Mouse (Mus musculus): ENCODE data around the gene Itprid2.

The Itprid2 gene

DNA sequence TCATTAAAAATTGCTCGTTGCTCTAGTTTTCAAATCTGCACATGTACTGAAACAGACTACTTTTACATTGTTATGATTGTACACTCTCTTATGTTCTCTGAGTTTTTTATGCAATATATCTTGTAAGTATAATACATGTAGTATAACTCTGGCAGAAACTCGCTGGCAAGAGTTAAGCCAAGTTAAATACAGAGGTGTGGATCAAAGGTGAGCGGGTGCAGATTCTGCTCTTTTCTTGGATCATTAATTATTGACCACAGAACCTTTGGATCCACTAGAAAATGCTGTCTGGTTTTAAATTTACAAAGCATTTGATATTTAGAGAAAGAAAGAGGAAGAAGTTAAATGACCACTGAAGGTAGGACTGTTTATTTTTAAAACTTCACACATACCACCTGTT is 16.5 kb downstream of the Itprid2 start:
- peak; percentile 48 for DNase-seq

DNA sequence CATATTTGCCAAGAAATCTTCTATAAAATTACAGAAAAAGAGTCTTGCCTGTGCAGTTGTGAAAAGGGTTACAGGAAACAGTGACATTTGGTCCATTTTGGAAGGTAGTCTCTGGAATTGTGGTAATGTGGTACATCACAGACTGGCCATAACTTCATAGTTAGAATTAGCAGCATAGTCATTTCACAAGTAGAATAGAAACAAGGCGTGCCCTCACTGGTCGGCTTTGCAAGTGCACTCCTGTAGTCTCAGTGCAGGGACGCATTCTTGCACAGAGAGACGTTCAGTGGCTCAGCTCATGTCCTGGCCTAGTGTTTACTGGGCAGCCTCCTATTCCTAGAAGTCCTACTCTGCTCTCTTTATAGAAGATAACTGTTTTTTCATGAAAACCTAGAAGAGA is 17.4 kb downstream of the Itprid2 start:
- DNase-seq = no peak

DNA sequence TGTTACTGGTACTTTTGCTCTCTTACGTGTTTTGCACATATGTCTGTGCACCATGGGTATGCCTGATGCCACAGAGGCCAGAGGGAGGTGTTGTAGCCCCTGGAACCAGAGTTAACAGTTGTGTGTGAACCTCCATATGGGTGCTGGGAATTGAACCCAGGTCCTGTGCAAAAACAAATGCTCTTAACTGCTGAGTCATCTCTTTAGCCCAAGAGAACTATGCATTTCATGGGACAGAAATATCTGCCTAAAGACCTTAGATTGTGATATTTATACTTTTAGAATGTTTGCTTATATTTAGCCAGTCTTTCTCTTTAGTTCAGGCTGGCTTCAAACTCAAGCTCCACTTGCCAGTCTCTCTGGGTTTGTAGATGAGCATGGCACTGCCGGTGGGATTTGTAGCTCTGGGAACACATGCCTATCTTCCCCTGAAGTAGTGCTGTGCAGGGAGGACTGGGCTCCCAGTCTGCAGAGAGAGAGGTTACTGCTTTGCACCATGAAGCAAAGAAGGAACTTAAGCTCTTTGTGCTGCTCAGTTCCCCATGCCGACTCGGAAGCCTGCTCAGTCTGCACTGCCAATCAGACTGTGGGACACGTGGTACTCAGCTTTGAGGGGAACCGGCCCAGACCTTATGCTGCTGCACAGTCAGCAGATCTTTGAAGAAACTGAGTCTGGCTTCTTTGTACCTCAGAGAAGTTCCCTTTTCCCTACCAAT is 18.1 kb downstream of the Itprid2 start:
- no peak for DNase-seq

DNA sequence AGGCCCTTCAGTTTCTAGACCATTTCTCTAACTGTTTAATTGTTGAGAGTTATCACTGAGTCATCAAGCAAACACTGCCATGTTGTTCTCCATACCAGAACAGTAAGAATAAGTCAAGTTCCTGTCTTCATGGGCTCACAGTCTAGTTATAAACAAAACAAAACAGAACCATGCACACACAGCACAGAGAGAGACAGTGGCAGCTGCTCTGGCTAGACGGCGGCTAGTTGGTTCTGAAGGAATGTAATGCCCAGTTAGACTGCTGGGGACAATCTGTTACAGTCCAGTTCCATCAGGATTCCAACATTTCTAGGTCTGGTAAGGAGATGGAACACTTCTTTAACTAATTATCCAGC is 18.6 kb downstream of the Itprid2 start:
- no peak for DNase-seq

DNA sequence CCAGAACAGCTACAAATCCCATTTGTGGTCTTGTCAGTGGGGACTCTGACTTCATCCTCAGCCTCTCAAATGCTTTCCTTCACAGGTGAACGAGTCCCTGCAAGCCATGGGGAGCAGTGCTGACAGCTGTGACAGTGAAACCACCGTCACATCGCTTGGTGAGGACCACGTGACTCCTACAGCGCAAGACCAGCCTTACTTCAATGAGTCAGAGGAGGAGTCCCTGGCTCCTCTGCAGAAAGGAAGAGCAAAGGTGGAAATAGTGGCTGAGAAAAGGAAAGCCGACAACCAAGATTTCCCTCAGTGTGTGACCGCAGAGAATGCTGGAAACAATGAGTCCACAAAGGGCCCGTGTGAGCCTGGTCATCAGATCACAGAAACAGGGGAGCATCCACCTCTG is 21.9 kb downstream of the Itprid2 start:
- DNase-seq = no peak

DNA sequence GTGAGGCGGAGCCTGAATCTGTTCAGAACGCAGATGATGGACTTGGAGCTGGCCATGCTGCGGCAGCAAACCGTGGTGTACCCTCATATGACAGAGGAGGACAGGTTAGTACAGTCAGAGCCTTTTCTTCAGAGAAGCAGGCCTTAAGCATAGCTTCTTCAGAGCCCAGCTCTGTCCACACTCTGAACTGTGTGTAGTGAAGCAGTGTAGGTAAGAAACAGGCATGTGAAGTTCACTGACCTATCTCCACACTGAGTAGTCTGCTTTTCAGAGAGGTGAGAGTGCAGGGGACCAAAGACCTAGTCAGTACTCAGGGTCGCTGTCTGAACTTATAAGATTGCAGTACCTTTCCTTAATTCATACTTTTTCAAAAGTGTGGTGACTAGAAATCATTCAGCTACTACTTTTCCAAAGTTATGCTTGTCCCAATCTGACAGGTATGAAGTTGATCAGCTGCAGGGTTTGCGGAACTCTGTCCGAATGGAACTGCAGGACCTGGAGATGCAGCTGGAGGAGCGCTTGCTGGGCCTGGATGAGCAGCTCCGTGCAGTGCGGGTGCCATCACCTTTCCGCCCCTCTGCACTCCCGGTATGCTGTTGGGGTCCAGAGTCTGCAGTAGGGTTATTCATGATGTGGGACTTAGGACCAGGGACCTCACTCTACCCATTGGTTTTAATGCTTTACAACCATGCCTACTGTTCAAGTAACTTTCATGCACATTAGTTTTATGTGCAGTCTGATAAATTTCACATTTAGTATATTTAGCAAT is 25.4 kb downstream of the Itprid2 start:
- peak; percentile 78 for DNase-seq

DNA sequence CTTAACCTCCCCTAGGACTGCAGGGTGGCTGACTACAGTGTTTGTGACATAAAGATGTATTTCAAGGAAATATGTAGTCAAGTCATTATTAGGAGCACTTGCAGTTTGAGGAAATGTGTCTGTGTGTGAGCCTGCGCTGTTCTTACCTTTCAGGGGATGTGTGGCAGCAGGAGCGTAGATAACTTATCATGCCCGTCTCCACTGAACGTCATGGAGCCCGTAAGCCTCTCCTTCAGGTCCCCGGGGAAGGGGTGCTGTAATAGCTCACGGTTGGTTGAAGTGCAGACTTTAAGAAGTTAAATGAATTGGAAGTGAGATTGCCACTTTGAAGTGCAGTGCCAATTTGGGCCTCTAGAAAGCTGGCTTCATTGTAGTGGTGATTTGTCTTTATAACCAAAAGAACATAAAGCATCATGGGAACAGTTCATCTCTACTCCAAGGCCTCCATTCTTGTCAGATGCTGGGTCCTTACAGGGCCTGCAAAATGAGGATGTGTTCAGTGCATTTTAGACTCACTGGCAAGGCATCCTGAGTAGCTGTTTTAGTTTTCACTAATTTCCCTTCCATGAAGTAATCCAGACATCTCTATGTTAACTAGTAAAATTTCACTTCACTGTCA is 26.4 kb downstream of the Itprid2 start:
- DNase-seq = no peak

DNA sequence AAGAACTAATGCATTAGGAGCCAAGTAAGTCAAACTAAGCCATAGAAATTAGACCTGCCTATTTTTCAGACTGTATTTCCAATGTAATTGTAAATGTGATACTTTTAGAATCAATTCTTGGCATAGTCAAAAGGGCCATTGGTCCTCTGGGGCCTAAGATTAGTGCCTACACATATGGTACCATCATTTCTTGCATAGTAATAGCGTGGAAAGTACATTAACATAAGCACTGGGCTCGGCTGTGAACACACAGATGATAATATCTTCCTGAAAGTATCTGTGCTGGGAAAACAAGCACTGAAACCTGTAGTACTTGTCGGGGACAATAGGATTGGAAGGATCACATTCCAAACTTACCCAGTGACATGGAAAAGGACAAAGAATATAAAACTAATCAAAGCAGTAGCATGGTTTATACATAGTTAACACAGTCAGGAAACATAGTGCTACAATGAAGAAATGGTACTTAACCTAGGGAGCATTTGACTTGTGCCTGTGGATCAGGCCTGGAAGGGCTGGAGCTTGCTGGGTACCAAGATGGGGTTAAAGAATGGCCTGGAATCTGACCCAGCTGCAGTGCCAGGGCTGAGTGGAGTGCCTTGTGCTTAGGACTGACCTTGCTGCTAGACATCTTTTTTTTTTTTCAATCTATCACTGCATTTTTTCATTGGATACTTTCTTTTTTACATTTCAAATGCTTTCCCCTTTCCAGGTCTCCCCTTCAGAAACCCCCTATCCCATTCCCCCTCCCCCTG is 29.6 kb downstream of the Itprid2 start:
- peak; percentile 56 for DNase-seq

DNA sequence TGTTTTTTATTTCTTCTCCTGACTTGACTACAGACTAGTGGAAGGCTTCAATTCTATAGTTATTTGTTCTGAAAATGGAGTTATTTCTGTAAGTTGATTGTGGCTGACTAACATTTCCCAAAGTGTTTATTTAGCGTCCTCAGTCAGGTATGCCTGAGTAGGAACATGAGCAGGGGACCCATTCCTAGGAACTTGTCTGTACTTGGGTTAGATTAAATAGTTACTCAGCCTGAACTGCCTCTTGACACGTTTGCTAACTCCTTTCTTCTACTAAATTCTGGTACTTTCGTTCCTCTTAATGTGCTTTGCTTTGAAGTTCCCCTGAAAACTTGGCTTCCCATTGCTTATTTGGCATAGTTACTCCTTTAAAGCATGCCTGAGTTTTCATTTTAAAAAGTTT is 30.3 kb downstream of the Itprid2 start:
- no peak for DNase-seq

DNA sequence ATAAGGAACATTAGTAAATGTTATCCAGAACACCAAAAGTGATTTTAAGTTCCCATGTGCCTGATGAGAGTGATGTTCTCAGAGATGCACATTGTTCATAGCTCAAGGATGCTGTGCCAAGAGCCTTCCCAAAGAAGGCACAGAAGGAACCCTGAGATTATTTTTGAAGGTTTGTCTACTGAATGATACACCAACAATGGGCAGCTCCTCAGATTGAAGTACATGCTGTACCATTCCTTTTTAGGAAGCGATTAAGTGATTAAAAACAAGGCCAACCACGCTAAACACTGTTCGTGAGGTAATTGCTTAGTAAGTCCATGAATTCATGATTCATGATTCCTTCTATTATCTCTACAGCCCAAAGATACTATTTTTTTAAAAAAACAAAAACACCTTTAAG is 40.1 kb downstream of the Itprid2 start:
- DNase-seq = no peak

DNA sequence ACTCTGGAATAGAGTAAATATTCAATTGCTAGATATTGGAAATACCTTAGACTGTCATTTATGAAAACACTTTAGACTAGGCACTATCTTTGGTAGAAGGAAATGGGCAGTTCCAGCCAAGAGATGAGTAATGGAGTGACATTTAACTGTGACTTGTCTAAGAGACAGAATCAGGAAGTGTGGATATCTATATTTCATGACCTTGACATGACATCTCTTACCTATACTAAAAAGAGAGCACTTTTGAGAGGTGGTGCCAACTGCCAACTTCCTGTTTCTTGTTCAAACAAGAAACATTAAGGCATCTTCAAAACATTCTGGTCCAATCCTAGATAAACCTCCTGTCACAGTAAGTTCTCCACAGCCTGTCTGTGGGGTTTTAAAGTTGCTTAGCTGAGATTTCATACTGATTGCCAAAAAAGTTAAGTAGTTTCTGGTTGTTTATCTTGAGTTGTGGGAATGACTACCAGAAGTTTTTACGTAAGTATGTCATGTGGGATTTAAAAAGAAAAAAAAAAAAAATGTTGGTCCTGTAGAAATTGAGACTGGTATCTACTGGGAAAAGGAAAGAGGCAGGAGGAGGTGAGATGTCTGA is 42.6 kb downstream of the Itprid2 start:
- no peak for DNase-seq

DNA sequence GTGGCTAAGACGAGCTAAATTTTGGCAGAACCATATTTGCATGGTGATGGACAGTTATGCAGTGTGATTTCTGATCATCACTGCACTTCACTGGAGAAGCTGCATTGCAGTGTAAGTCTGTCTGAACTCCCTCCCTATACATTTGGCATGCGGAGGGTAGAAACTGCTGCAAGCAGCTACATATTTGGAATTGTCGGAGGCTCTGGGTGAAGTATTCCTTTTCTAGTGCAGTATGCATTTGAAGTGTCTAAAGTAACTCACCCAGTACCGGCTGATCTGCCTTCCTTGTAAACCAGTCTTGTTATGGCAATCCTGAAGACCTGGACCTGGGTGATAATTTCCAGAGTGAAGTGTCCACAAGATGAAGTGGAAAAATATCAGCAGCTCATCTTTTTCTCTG is 46.5 kb downstream of the Itprid2 start:
- DNase-seq = no peak

DNA sequence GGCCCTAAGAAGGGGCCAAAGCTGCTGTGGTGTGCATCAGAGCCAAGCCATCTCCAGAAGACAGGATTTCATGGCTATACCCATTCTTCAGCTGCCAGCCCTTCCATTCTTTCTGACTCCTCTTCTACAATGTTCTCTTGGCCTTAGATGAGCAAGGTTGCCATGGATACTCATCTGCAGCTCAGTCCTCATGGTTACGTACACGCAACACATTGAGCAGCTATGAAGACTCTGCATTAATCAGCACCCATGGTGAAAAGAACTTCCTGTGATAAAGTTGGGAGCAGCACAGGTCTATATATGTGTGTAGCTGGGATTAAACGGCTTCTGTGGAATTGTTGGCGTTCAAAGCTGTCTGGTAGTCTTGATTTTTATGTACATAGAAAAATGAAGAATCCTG is 48.1 kb downstream of the Itprid2 start:
- DNase-seq = no peak

DNA sequence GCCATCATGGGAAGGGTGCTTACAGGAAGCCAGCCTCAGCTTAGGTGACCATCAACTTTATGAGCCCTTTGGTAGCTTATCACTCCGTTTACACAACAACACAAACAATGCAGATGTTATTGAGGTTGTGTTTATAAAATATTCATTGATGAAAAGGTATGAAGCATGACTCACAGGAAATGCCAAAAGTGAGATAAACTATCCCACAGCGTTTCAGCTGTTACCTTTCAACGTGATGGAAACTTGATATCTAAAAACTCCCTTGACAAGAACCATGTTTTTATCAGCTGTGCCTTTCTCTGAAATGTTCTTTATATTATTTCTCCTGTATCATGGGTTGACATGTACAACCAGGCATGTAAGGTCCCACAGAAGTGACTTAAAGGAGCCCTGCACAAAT is 55.7 kb downstream of the Itprid2 start:
- no peak for DNase-seq

DNA sequence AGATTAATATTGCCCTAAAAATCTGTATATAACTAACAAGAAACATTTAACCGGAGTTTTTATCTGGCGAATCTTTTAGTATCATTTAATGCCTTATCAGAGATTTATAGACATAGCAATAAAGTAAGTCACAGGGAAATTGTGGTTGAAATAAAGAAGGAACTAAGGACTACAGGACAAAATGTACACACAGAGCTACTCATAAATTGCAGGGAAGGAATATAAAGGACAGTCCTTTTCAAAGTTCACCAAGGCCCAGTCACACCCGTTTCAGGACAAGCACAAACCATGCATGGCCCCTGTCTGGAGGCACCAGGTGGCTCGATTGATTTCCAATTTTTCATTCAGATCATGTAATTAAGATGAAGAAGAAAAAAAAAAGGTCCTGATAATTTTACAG is 60.0 kb downstream of the Itprid2 start:
- DNase-seq = no peak

DNA sequence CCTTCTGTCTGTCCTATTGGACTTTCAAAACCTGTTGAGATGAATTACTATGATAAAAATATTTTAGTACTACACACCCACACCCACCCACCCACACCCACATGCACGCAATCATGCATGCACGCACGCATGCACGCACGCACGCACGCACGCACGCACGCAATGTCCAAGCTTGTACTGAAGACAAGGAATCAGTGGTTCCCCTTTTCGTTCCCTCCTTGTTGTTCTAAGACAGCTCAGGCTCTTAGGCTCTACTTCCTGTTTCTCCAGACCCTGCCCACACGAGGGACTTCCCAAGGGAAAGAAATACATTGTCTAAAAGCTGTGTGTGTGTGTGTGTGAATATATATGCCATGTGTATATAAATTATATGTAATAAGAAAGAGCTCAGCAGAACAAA is 60.8 kb downstream of the Itprid2 start:
- no peak for DNase-seq

DNA sequence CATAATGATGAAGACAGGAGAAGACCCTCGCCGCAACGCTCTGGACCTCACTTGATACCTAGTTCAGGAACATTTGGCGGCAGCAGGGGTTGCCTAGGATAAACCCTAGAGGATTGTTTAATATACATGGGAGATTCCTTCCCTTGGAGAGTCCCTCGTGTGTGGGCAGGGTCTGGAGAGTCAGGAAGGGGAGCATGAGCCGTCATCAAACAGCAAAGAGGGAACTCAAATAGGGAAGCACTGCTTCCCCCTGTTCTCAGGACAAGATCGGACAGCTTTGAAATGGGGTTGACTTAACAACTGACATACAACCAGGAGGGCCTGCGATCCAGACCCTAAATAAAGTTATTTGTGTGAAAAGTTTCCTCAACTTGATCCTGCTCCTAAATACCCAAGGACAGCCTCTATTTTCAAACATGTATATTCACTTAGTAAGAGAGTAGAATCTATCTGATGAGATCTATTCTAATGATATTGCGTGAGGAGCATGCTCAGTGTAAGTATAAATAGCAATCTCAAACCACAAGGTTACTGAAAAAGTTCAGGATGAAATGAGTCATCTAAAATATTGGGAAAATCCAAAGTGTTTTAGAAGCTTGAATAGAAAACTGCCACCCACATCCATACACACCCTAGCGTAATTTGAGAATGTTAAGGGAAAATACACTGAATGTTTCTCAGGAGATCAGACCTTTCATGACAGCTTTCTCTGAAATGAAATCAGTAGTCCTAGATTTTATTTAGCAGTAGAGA is 61.5 kb downstream of the Itprid2 start:
- no peak for DNase-seq

DNA sequence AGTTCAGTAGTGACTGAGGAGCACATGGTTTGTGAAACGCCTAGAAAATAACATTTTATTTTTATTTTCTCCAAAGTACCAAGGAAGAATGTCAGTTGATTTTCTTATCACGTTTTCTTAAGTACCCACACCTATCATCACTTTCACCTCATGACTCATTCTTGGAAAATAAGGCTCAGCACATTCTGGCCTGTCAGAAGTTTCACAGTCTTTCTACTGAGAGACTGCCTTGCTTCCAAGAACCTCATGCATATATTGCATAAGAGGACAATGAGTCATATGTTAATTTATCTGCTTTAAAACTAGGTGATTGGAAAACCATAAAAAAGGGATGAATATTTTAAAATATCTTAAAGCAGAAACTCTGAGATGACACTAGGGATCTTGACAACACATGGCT is 63.0 kb downstream of the Itprid2 start:
- no peak for DNase-seq

DNA sequence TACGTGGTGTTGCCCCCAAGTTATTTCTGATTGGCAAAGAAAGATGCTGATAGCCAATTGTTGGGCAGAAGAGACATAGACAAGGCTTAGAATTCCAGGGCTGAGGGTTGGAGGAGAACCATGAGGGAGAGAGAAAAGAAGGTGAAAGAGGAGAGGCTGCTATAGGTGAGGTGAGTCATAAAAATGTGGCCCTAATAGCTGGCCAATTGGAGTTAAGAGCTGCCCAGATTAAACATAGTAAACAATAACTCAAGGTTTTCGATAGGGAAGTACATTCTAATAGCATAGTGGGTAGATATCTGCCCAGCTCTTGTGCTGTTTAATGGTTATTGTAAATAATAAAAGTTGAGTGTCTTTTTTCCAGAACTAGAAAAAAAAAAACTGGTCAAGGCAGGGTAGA is 69.6 kb downstream of the Itprid2 start:
- no peak for DNase-seq

DNA sequence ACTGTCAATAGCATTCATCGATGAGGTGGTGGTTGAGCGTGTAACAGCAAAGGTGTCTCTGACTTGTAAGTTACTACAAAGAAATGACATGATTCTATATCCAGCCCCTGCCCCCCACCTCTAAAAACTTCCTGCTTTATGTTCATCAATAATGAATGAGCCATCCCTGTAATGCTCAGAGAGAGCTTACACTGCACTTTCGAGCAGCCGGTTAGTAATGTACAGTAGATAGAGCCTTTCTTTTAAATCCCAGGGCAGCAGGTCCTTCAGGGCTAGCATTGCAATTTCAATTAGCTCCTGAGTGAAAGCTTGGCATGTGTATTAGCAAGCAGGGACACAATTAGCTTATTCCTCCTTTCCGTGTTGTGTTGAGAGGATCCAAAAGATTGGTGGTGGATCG is 72.4 kb downstream of the Itprid2 start, which contains the start of gene Ppp1r1c:
Gene Ppp1r1c, plus strand, starts transcription at position 206 of the 400 bp plus-strand sequence.
- no peak for DNase-seq

DNA sequence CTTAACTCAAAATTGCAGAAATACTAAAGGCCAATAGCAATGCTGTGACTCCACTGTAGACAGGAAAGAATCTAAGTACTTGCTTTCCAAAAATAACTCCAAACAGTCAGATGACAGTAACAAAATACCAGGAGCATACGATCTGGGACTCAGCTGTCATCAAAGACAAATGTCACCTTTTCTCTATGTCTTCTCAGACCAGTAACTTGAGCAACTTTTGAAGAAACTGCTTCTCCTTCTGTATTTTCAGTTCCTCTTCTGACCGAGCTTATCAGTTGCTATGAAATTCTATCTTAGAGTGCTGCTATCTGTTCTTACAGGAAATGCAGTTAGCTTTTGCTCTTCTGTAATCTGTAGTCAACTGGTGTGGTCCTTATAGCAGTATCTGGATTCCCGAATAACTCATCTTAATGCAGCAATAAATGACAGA is 78.5 kb downstream of the Itprid2 start:
- no peak for DNase-seq

DNA sequence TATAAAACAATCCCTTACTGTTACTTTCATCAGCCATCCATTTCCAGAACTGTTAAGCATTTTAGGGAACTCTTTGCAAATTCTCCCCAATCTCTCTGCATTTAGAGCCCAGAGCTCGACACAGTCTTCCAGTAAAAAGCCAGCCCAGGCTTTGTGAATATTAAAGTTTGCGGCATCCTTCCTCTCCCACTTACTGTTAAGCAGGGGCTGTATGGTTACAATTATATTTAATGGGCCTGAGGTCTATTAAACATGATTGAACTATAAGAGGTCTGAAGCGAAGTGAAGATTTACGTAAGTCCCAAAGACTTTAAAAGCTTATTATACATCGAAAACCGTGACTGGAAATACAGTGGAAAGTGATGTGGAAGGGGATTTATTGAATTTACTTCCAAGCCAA is 79.6 kb downstream of the Itprid2 start:
- DNase-seq = no peak
